Mouse (Mus musculus): ENCODE data around the gene Pnmal2. TPM values are rescaled to one million over a fixed set of nuclear protein-coding genes. Genes with fewer than 3 reads are reported as not detected.

Gene Pnmal2
- polyA plus RNA-seq (2015; fragmentation: Nextera tagmentation; extraction: Ambion mirVana) = 1.9 and 2.0 TPM in 2 replicates

GRCm38 (mm10) chr7:16944061-16944807 is at the start of gene Pnmal2:
TSS of gene Pnmal2 (plus strand) at chr7:16944682.
- ATAC-seq (peak; percentile 83), DNase-seq (ENCODE audit: low spot score) (peak; percentile 82)
- H3K36me3 ChIP-seq (ENCODE audit: insufficient read depth, low read length) = no peaks in the 10 kb centered on the region
- H3K9me3 ChIP-seq (ENCODE audit: low read length) = no peaks in the 10 kb centered on the region
- H3K27me3 ChIP-seq (replicated peaks; ENCODE audit: insufficient read depth, low read length) = peaks cover 27% of the 10 kb centered on the region
- H3K9ac ChIP-seq (replicated peaks; ENCODE audit: low read depth) = peak within 1 kb of the TSS; percentile 36; the same call in 1 of the 2 replicates
- no peak within 1 kb of the TSS for H3K27ac ChIP-seq (ENCODE audit: low read length)
- peak within 1 kb of the TSS; percentile 42 for H3K4me3 ChIP-seq (ENCODE audit: low read depth, low read length)
- WGBS = 16% methylated on average over 36 of the region's 36 CpGs
- TF ChIP-seq CTCF (IDR thresholded peaks at IDR 0.05) = no peak
- no peak for TF ChIP-seq EP300 (IDR thresholded peaks at IDR 0.05)
- H3K4me1 ChIP-seq (ENCODE audit: insufficient read depth, low read depth, low read length) = peaks cover 19% of the 10 kb centered on the region; the same call in 1 of the 2 replicates
- peak within 1 kb of the TSS; percentile 84 for H3K4me2 ChIP-seq (replicated peaks; ENCODE audit: low read depth, low read length)

- TF ChIP-seq EP300 (IDR thresholded peaks at IDR 0.05) (no peak), CTCF (IDR thresholded peaks at IDR 0.05) (peak; percentile 91)
- H3K27ac ChIP-seq (ENCODE audit: low read length) = no peak overlapping the region
- H3K4me3 ChIP-seq (ENCODE audit: low read depth, low read length) = no peak overlapping the region
- peak overlapping the region; percentile 27 for H3K4me2 ChIP-seq (replicated peaks; ENCODE audit: low read depth, low read length)
- H3K27me3 ChIP-seq (replicated peaks; ENCODE audit: insufficient read depth, low read length) = peaks cover 15% of the 10 kb centered on the region
- no peaks in the 10 kb centered on the region for H3K9me3 ChIP-seq (ENCODE audit: low read length)
- DNase-seq (ENCODE audit: low spot score) (peak; percentile 82), ATAC-seq (peak; percentile 14; the same call in 1 of the 2 replicates)
- no peak overlapping the region for H3K9ac ChIP-seq (replicated peaks; ENCODE audit: low read depth)
- no peaks in the 10 kb centered on the region for H3K36me3 ChIP-seq (ENCODE audit: insufficient read depth, low read length)
- WGBS = 1% methylated on average over 24 of the region's 24 CpGs
- H3K4me1 ChIP-seq (ENCODE audit: insufficient read depth, low read depth, low read length) = 0 out of 2 replicates have a peak, but pooled peaks cover 3% of the 10 kb centered on the region
These were observed 49.5 kb upstream of the Pnmal2 start for GRCm38 (mm10) chr7:16895000-16895399.

- Histone ChIP-seq H3K9me3 (ENCODE audit: low read length) (no peaks in the 10 kb centered on the region), H3K9ac (replicated peaks; ENCODE audit: low read depth) (no peak overlapping the region), H3K4me1 (ENCODE audit: insufficient read depth, low read depth, low read length) (0 out of 2 replicates have a peak, but pooled peaks cover 3% of the 10 kb centered on the region), H3K36me3 (ENCODE audit: insufficient read depth, low read length) (no peaks in the 10 kb centered on the region), H3K4me3 (ENCODE audit: low read depth, low read length) (no peak overlapping the region), H3K27me3 (replicated peaks; ENCODE audit: insufficient read depth, low read length) (peaks cover 15% of the 10 kb centered on the region), H3K4me2 (replicated peaks; ENCODE audit: low read depth, low read length) (peak overlapping the region; percentile 27), H3K27ac (ENCODE audit: low read length) (no peak overlapping the region)
- 33% methylated on average over 10 of the region's 10 CpGs for WGBS
- TF ChIP-seq CTCF (IDR thresholded peaks at IDR 0.05) (no peak), EP300 (IDR thresholded peaks at IDR 0.05) (no peak)
- DNase-seq (ENCODE audit: low spot score) = no peak
- no peak for ATAC-seq
These were observed 49.0 kb upstream of the Pnmal2 start for GRCm38 (mm10) chr7:16895511-16895910.

DNA sequence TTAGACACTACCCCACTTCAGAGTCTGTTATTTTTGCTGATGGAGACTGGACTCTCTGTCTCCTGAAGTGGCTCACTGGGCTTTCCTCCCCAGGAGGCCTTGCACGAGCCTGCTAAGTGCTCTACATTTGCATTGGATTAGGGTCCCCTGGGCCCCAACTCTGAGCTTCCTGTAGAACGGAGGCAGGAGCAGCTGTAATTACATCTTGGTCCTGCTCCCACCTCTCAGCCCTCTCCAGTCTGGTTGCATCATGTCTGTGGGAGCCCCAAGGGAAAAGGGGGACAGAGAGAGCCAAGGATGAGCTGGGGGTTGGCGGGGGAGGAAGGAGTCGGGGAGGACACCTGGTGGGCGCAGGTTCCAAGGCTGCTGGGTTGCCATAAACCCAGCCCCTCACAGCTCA is 44.0 kb upstream of the Pnmal2 start:
- no peak for TF ChIP-seq EP300 (IDR thresholded peaks at IDR 0.05)
- TF ChIP-seq CTCF (IDR thresholded peaks at IDR 0.05) = no peak
- H3K27me3 ChIP-seq (replicated peaks; ENCODE audit: insufficient read depth, low read length) = no peaks in the 10 kb centered on the region
- no peak for DNase-seq (ENCODE audit: low spot score)
- WGBS = 35% methylated on average over 5 of the region's 5 CpGs
- no peak overlapping the region for H3K4me3 ChIP-seq (ENCODE audit: low read depth, low read length)
- no peak for ATAC-seq
- no peak overlapping the region for H3K27ac ChIP-seq (ENCODE audit: low read length)
- no peaks in the 10 kb centered on the region for H3K9me3 ChIP-seq (ENCODE audit: low read length)
- H3K9ac ChIP-seq (replicated peaks; ENCODE audit: low read depth) = no peak overlapping the region
- no peaks in the 10 kb centered on the region for H3K4me1 ChIP-seq (ENCODE audit: insufficient read depth, low read depth, low read length)
- no peak overlapping the region for H3K4me2 ChIP-seq (replicated peaks; ENCODE audit: low read depth, low read length)
- no peaks in the 10 kb centered on the region for H3K36me3 ChIP-seq (ENCODE audit: insufficient read depth, low read length)

DNA sequence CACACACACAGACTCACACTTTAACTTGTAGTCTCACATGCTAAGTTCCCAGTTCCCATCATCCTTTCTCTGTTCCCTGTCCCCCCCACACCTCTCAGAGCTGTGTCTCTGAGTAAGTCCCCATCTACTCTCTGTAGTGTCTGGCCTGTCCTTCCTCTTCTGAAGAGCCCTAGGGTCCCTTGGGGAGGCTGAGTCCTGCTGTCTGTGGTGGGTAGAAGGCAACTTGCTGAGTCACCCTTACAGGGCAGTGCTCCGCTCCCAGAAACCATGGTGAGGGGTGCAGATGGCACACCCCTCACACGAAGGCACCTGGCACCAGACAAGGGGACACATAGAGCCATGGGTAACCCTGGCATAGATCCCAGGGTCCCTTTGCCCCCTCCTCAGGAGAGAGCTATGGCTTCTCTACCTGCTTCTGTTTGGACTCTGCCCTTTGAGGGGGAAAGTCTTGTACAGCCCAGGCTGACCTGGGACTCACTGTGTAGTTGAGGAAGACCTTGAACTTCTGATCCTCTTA is 41.0 kb upstream of the Pnmal2 start:
- Histone ChIP-seq H3K4me3 (ENCODE audit: low read depth, low read length) (no peak overlapping the region), H3K9ac (replicated peaks; ENCODE audit: low read depth) (no peak overlapping the region), H3K9me3 (ENCODE audit: low read length) (no peaks in the 10 kb centered on the region), H3K36me3 (ENCODE audit: insufficient read depth, low read length) (no peaks in the 10 kb centered on the region), H3K4me1 (ENCODE audit: insufficient read depth, low read depth, low read length) (peaks cover 4% of the 10 kb centered on the region), H3K27me3 (replicated peaks; ENCODE audit: insufficient read depth, low read length) (no peaks in the 10 kb centered on the region), H3K27ac (ENCODE audit: low read length) (no peak overlapping the region), H3K4me2 (replicated peaks; ENCODE audit: low read depth, low read length) (no peak overlapping the region)
- DNase-seq (ENCODE audit: low spot score) = no peak
- WGBS = 73% methylated on average over 2 of the region's 2 CpGs
- TF ChIP-seq EP300 (IDR thresholded peaks at IDR 0.05) (no peak), CTCF (IDR thresholded peaks at IDR 0.05) (no peak)
- no peak for ATAC-seq

GRCm38 (mm10) chr7:16904120-16904675 is 40.3 kb upstream of the Pnmal2 start:
- DNase-seq (ENCODE audit: low spot score) = no peak
- no peaks in the 10 kb centered on the region for H3K27me3 ChIP-seq (replicated peaks; ENCODE audit: insufficient read depth, low read length)
- WGBS = 32% methylated on average over 8 of the region's 10 CpGs
- no peak overlapping the region for H3K4me3 ChIP-seq (ENCODE audit: low read depth, low read length)
- H3K27ac ChIP-seq (ENCODE audit: low read length) = no peak overlapping the region
- no peaks in the 10 kb centered on the region for H3K36me3 ChIP-seq (ENCODE audit: insufficient read depth, low read length)
- peaks cover 4% of the 10 kb centered on the region for H3K4me1 ChIP-seq (ENCODE audit: insufficient read depth, low read depth, low read length)
- ATAC-seq = no peak
- no peak for TF ChIP-seq CTCF (IDR thresholded peaks at IDR 0.05)
- TF ChIP-seq EP300 (IDR thresholded peaks at IDR 0.05) = no peak
- H3K9me3 ChIP-seq (ENCODE audit: low read length) = no peaks in the 10 kb centered on the region
- no peak overlapping the region for H3K4me2 ChIP-seq (replicated peaks; ENCODE audit: low read depth, low read length)
- H3K9ac ChIP-seq (replicated peaks; ENCODE audit: low read depth) = no peak overlapping the region
